Mouse (Mus musculus): ENCODE results near the gene Plekhh3.
"Not testable (repeated sequence)": the region's sequence is repeated elsewhere in the genome, so short reads cannot be mapped to it uniquely, and the experiment has no call there.

Plekhh3 gene

DNA sequence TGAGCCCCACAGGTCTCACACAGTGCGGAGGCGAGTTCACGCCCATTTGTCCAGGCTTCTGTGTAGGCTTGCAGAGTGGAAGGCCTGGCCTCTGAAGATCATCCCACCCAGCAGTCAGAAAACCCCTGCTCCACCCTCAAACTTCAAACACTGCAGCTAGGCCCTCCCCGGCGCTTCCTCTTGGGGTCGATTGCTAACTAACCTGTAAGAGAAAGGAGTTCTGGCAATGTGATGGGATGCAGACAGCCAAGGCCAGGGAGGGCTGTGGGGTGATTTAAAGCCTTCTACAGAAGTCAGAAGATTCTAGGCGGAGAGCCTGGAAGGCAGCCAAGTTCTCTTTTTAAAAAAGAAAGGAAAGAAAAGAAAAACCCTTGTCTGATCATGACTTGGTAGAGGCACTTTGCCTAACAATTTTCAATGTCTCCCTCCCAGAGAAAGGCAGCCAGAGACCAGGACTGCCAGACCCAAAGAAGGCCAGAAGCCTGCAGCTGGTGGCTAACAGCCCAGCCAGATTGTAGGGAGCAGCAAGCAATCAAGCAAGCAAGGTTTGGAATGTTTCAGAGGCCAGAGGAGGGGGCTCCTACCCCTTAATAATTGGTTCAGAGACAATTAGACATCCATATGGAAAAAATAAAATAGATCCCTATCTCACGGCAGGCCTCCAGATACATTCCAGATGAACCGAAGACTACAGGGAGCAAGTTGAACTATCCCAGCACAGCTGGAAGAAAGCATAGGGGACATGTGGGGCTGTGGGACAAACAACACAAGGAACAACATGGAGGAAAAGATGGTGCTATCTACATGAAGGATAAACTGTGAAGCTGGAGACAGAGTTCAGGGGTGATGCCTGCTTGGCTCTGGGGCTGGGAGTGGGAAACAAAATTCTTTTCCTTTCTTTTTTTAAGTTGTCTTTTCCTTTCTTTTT, 21.7 kb downstream of the Plekhh3 start:
- DNase-seq (ENCODE audit: low spot score) = no peak

DNA sequence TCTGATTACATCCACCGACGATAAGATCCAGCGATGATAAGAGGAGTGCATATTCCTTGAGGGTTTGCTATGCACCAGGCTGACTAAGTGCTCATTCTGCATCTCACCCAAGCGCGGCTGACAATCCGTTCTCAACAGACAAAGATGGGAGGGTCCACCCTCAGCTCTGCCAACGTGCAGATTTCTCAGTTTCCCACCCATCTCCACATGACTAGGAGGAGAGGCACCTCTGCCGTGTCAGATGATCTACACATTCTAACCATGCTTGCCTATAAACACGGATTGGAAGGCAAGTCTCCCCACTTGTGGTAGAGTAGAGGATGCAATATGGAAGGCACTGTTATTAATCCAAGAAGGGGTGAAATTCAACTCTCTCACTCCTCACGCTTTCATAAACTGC, 22.4 kb downstream of the Plekhh3 start:
- no peak for DNase-seq (ENCODE audit: low spot score)

DNA sequence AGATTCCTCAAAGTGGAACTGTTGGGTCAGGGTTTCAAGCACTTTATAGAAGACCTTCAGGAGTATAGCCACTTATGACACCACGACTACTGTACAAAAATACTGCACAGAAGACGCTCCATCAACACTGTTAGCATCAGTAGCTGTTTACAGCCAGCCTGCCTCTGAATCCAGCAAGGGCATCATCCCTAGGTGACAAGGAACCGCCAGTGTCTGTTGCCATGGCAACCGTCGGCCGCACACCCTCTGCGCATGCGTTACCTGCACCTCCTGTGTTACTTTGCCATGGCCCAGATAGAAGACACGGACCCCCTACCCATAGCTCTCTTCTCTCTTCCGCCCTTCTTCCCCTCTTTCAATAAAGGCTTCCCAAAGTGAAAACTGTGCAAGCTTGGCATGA, 24.8 kb downstream of the Plekhh3 start:
- no peak for DNase-seq (ENCODE audit: low spot score)

DNA sequence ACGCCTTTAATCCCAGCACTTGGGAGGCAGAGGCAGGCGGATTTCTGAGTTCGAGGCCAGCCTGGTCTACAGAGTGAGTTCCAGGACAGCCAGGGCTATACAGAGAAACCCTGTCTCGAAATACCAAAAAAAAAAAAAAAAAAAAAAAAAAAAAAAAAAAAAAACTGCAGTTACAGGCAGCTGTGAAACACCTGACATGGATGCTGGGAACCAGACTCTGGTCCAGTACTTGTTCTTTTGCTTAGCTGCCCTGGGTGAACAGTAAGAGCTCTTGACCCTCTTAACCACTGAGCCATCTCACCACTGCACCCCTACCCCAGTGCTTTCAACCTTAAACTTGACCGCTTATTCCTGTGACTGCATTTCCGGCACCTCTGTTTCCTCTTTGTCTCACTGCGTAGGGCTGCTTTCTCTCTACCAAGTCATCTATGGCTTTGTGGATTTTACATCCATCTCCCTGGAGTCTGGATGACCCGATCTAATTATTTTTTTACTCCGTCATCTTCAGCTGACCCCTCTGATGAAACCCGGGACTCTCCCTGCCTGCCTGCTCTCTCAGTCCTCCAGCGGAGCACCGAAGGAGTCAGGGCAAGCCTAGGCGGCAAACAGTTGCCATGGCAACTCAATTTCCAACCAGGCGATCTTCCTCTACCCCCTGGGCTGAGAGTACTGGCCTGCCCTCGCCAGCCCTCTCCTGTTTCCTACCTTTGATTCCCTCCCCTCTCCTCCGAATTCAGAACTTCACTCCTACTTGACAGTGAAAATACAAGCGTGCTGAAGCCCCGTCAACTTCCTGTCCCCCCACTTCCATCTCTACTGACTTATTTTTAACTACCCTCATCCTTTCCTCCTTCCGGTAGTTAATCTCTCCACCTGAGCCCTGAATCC, 27.6 kb downstream of the Plekhh3 start:
- no peak for DNase-seq (ENCODE audit: low spot score)

DNA sequence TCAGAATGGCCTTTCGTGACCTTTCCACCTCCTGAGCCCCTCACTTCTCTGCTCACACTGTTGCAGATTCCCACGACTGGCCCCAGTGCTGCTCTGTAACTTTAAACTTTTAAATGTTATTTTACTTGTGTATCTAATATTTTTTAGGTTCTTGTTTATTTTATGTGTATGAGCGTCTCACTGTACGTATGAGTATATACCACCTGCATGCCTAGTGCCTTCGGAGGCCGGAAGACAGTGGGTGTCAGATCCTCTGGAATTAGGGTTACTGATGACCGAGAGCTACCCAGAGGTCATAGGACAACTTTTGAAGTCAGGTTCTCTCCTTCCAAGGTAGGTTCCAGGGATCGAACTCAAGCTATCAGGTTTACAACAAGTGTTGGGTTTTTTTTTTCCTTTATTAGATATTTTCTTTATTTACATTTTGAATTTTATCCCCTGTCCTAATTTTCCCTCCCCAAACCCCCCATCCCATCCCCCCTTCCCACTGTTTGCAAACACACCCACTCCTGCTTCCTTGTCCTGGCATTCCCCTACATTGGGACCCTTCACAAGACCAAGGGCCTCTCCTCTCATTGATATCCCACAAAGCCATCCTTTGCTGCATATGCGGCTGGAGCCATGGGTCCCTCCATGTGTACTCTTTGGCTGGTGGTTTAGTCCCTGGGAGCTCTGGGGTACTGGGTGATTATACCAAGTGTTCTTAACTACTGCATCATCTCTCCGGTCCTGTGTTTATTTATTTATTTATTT, 28.8 kb downstream of the Plekhh3 start:
- no peak for DNase-seq (ENCODE audit: low spot score)

DNA sequence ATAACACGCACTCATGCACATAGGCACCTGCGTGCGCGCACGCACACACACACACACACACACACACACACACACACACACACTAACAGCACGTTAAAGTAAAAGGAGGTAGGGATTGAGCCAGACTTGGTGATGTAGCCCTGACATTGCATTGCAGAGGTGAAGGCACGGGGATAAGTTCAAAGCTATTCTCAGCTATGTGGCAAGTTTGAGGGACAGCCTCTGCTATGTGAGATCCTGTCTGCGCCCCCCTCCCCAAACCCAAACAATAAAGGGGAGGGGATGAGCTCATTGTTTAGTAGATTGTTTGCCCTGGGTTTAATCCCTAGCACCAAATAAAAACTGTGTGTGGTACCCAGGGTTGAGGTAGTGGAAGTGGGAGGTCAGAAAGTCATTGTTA, 30.1 kb downstream of the Plekhh3 start:
- no peak for DNase-seq (ENCODE audit: low spot score)

DNA sequence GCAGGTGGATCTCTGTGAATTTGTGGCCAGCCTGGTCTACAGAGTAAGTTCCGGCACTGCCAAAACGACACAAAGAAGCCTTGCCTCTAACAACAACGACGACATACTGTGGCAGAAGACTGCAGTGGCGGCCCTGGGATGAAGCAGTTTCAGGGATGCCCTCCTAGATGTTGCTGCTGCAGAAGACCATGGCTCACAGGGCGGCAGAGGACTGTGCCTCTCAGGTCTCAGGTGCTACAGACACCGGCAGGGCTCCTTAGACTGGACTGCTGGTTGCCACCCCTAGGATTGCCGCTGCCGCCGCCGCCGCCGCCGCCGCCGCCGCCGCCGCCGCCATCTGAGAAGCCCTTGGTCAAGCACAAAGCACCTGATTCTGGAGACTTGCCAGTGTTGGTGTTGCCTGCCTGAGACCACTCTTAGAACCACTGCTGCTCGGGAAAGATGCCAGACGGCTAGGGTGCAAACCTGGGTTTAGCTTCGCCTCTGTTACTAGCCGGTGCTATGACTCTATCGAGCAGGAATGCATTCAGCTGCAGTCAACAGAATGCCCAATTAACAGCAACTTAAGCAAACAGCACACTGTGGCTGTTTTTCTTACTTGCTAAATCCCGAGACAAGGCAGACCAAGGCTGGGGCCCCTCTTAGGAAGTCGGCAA, 30.9 kb downstream of the Plekhh3 start:
- DNase-seq (ENCODE audit: low spot score) = no peak

DNA sequence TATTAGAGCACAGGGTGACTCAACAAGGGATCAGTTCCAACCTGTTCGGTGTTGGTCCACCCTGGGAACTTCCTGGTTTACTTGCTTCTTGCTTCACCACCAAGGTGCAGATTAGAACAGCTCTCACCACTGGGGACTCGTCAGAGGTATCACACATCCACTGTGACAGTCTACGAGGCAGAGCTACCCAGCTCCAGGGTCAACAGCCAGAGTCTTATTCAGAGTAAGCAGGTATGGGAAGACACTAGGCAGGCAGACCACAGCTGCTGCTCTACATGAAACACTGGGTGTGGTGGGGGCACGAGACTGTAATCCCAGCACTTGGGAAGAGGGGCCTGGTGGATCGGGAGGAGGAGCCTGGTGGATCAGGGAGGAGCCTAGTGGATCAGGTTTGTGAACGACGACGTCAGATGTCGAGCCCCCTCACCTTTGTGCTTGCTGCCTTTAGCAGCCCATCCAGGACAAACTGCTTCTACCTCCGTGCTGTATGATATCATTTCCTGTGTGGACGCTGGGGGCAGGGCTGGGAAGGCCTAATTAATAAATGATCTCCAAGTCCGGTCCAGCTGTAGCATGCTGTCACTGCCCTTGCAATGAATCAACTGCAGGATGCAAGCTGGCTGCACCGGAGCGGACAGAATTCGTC, 32.5 kb downstream of the Plekhh3 start:
- DNase-seq (ENCODE audit: low spot score) = no peak

DNA sequence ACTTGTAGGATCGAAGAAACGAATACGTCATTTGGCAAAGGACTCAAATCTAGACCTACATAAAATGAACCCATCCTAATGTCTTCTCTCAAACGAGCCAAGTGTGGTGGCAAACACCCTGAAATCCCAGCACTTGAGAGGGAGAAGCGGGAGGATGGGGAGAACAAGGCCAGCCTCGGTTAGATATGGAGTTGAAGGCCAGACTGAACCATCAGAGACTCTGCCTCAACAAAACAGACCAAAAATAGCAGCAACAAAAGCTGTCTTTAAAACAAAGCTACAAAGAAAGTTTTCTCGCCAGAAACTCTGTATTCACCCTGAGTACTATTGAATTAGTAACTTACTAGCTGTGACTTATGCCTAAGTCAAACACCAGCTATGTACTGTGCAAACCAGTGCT, 34.2 kb downstream of the Plekhh3 start:
- DNase-seq (ENCODE audit: low spot score) = no peak

DNA sequence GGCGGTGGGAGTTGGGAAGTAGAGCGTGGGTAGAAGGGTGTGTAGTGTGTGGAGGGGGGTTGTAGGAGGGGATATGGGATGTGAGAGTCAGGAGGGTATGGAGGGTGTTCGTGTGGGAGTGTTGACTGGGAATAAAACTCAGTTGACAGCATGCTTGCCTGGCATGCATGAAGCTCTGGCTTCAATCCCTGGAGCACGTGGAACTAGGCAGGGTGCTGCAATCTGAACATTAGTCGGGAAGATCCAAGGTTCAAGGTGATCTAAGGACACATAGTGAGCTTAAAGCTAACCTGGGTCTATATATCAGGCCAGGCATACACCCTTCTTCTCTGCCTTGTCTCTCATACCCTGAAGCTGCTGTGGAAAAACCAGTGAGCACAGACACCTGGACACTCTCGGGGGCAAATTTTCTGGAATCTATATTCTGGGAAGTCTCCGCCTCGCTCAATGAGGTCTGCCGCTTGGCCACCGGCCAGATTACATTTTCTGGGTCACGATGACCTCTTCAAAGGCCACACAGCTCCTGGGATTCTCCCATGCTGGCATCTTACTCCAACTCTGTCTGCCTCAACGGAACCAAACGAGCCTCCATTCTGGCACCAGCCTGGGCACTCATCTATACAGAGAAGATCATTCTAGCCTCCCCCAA, 36.8 kb downstream of the Plekhh3 start:
- DNase-seq (ENCODE audit: low spot score) = no peak

DNA sequence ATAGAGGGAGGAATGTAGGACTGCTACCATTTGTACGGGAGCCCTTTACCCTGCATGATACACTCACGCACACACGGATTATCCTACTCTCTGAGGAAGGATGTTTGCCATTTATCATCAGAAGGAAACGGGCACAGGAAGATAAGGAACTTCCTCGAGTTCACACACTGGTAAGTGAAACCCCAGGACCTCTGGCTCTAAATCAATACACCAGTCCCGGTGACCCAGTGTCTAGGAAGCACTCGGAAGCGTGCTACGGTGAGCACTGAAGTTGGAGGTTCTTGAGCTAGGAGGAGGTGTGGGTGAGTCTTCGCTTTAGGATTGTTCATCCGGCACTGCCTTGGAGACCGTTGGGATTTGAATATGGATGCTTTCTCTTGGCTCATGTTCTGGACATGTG, 38.1 kb downstream of the Plekhh3 start:
- DNase-seq (ENCODE audit: low spot score) = no peak

DNA sequence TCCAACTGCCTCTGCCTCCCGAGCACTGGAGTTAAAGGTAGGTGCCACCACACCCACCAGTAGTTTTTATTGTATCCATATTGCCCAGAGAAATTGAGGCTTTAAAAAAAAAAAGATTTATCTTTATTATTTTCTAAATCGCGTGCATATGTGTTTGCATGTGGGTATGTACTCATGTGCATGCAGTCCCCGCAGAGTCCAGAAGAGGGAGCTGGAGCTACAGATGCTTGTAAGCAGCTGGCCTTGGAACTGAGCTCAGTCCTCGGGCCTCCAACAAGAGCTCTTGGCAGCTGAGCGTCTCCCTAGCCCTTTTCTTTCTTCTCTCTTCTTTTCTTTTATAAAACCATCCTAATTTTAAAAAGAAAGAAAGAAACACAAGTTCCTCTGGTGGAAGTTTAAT, 39.5 kb downstream of the Plekhh3 start:
- no peak for DNase-seq (ENCODE audit: low spot score)

DNA sequence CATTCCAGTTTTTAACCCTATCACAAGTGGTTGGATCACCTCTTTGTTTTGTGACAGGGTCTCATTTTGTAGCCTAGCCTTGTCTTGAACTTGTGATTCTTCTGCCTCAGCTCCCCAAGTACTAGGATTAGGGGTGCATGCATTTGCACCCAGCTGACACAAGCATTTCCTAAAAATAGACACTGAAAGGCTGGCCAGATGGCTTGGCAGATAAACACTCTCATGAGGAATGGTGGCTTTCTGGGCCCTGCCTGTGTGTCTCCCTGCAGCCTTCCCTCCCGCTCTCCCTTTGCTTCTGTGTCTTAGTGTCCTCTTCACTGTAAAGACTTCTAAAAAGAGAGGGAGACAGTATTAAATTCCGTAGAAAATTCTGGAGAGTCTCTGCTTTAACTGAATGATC, 40.0 kb downstream of the Plekhh3 start:
- DNase-seq (ENCODE audit: low spot score) = no peak

DNA sequence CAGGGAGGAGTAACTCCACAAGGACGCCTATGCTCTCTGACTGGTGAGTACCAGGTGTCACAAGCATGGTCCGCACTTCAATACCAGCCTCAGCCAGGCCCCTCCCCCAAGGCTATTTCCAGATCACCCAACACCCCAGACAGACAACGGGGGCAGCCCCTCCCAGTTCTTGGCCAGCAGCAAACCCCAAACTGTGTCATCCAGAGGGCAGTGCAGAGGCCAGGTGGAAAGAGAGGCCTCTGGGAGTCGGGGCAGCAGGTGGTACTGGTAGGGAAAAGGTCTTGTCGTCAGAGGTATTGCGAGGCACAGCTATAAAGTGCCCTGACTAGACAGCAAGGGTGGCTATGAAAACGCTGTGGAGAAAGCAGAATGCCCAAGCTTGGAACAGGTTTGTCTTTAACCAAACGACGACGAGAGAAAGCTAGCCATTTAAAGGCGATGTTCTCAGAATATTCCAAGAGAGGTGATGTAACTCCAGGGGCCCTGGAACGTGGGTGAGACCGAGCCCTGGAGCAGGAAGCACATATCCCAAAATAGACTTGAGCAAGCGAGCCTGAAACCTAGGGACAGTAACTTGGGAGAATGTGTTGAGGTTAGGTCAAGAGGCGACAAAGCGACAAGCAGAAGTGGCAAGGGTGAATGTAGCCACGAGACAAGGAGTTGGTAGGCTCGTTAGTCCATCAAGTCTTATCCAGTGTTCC, 40.9 kb downstream of the Plekhh3 start:
- DNase-seq (ENCODE audit: low spot score) = no peak

DNA sequence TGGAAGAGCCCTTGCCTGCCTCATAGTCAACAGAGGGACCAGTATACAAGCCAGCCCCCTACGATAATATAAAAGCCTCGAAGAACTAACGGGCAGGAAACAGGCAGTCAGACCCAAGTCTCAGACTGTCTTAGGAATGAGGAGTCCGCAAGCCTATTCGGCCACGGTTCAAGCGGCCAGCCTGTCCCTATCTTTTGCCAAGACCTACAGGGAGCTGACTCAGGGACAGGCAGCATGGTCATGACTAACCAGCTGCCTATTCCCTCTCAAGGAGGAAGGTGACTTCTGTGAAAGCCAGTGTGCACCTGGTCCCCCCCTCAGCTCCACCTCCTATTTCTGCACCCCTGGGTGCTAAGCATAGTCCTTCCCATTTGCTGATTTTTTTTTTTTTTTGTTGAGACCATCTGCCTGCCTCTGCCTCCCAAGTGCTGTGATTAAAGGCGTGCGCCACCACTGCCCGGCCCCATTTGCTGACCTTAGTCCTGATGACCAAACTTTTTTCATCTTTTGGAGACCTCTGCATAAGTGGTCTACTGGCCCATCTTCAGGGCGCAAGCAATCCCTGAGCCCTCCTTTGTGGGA, 42.1 kb downstream of the Plekhh3 start:
- DNase-seq (ENCODE audit: low spot score) = no peak

DNA sequence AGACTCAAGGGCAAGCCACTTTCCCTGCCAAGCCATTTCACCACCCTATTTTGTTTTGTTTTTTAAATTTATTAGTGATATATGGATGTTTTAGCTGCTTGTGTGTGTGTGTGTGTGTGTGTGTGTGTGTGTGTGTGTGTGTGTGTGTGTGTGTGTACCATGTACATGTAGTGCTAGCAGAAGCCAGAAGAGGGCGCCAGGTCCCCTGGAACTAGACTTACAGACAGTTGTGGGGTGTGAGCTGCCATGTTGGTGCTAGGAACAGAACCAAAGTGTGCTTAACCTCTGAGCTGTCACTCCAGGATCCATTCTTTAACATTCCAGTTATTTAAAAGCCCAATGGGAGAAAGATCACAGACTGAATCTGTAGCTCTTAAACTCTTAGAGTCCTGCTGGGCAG, 44.1 kb downstream of the Plekhh3 start:
- no peak for DNase-seq (ENCODE audit: low spot score)

DNA sequence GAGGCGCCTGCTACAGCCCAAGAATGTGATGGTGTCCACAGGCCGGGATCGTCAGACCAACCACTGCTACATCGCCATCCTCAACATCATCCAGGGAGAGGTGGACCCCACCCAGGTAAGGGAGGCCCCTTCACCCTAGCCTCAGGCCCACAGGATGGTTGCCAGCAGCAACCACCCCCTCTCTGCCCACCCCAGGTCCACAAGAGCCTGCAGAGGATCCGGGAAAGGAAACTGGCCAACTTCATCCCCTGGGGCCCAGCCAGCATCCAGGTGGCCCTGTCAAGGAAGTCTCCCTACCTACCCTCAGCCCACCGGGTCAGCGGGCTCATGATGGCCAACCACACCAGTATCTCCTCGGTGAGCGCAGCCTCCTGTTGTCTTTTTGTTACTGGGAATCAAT, 46.1 kb downstream of the Plekhh3 start:
- not testable (repeated sequence) for DNase-seq (ENCODE audit: low spot score)

DNA sequence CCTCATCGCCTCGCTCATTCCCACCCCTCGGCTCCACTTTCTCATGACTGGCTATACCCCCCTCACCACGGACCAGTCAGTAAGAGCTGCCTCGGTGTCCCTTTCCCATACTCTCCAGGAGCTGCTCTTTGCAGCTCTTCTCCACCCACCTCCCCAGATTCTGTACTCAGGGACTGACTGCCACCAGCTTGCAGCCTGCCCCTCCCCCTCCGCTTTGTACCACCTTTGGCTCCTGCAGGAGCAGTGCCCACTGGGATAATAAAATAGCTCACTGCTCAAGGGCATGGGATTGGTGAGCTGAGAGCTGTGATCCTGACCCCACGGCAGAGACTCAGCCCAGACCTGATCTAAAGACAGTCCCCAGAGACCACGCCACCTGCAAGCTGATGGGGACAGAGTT, 46.7 kb downstream of the Plekhh3 start:
- DNase-seq (ENCODE audit: low spot score) = not testable (repeated sequence)

DNA sequence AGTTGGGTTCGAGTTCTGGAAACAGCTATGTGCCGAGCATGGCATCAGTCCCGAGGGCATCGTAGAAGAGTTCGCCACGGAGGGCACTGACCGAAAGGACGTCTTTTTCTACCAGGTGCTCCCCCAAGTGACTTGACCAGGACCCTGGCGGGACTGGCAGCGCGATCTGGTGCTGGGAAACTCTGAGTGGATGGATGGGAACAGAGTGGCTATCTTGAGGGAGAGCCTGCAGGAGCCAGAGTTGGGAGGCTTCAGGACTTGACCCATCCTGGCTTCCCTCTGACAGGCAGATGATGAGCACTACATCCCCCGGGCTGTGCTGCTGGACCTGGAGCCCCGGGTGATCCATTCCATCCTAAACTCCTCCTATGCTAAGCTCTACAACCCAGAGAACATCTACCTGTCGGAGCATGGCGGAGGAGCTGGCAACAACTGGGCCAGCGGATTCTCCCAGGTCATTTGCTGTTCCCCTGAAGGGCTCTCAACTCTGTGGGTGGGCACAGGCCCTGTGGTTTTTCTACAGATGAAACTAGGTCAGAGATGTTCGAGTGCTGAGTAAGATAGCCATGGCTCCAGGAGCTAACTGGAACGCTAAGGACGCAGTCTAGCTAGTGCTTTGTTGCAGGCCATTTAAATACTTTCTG, 50.5 kb downstream of the Plekhh3 start:
- DNase-seq (ENCODE audit: low spot score) = no peak
